ENCODE assay signal across 11 mouse cellular contexts in the genomic region with DNA sequence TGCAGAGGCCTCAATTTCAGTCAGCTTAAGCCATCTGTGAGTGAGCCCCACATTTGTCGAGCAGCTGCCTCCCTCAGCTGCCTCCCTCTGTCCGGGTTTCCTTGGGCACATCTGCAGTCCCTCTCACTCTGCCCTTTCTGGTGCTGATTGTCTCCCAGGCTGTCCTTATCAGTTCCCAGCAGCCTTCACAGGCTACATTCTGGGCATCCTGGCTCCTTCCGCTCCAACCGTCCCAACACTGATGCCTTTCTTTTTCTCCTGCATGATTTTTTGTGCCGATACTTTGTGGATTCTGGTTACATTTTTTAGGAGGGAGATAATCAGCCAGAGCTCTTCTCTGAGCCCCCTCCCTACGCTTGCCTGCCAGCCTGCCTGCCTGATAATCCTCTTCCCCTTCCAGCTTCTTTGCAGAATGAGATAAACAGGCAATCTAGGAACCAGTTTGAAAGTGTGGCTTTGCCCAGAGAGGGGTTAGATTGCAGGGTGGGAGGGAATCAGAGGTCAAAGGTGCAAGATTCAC. TPM values are rescaled to one million over a fixed set of nuclear protein-coding genes. Genes with fewer than 3 reads are reported as not detected.
DNase-seq lines count a peak whose midpoint lies in the region; ATAC-seq lines count a peak whose summit lies in the region.
"Had no signal": no experiment of that assay in that cellular context is flagged by ENCODE, and none has a peak within 500 bp of the region (broad histone marks: within the 10 kb centered on the region; RNA-seq: fewer than 3 reads in every experiment).

No protein-coding gene starts in this region.

- peaks cover 33% of the 10 kb centered on the region for H3K4me1 ChIP-seq in hindbrain, embryonic 10.5 days (replicated peaks)
- H3K4me1 ChIP-seq in hindbrain, embryonic 16.5 days (ENCODE audit: control insufficient read depth, insufficient read depth, low read depth, low read length): no peaks in the 10 kb centered on the region
- H3K4me1 ChIP-seq in forebrain, embryonic 13.5 days: peaks cover 14% of the 10 kb centered on the region
- 0 out of 2 replicates have a peak, but pooled peaks cover 8% of the 10 kb centered on the region for H3K4me1 ChIP-seq in midbrain, embryonic 11.5 days (ENCODE audit: control insufficient read depth, insufficient read depth, low read length)

- H3K27me3 ChIP-seq in hindbrain, embryonic 10.5 days (ENCODE audit: insufficient read depth, poor library complexity, severe bottlenecking): no peaks in the 10 kb centered on the region
- no peaks in the 10 kb centered on the region for H3K27me3 ChIP-seq in hindbrain, embryonic 16.5 days (replicated peaks; ENCODE audit: control insufficient read depth, insufficient read depth, low read length)
- no peaks in the 10 kb centered on the region for H3K27me3 ChIP-seq in forebrain, embryonic 13.5 days
- no peaks in the 10 kb centered on the region for H3K27me3 ChIP-seq in midbrain, embryonic 11.5 days (ENCODE audit: control insufficient read depth, insufficient read depth, low read length)

- DNase-seq in hindbrain, embryonic 10.5 days (ENCODE audit: low spot score): peak; percentile 20
- DNase-seq in c-Kit-negative CD71-positive TER-119-positive erythroid progenitor cells, embryonic 14.5 days (ENCODE audit: low read depth, low spot score): peak; percentile 61
- DNase-seq in midbrain, embryonic 11.5 days (ENCODE audit: low spot score, missing footprints): no peak
- no peak for DNase-seq in left cerebral cortex, adult 11 months (ENCODE audit: low spot score)
- DNase-seq in cerebellum, postnatal 25 days: no peak
- DNase-seq in right cerebral cortex, postnatal 10 days (ENCODE audit: low spot score in 2 of 2): no peak
- DNase-seq: cerebellum, adult 9-11 months; lung, postnatal 14 days; thymus, postnatal 25 days had no signal

- no peak overlapping the region for H3K4me3 ChIP-seq in hindbrain, embryonic 10.5 days
- H3K4me3 ChIP-seq in hindbrain, embryonic 16.5 days (ENCODE audit: low read length): no peak overlapping the region
- H3K4me3 ChIP-seq in forebrain, embryonic 13.5 days: no peak overlapping the region
- no peak overlapping the region for H3K4me3 ChIP-seq in midbrain, embryonic 11.5 days (ENCODE audit: low read depth, low read length)

- H3K9ac ChIP-seq in hindbrain, embryonic 16.5 days (ENCODE audit: low read depth, low read length): no peak overlapping the region
- H3K9ac ChIP-seq in forebrain, embryonic 13.5 days: peak overlapping the region; percentile 50
- peak overlapping the region; percentile 24; the same call in 1 of the 2 replicates for H3K9ac ChIP-seq in midbrain, embryonic 11.5 days (ENCODE audit: low read length)

- H3K9me3 ChIP-seq in hindbrain, embryonic 10.5 days: no peaks in the 10 kb centered on the region
- H3K9me3 ChIP-seq in hindbrain, embryonic 16.5 days (ENCODE audit: control insufficient read depth, low read length): no peaks in the 10 kb centered on the region
- no peaks in the 10 kb centered on the region for H3K9me3 ChIP-seq in forebrain, embryonic 13.5 days (replicated peaks)
- no peaks in the 10 kb centered on the region for H3K9me3 ChIP-seq in midbrain, embryonic 11.5 days (ENCODE audit: control insufficient read depth, low read length)

- ATAC-seq in hindbrain, embryonic 16.5 days: no peak
- ATAC-seq in forebrain, embryonic 13.5 days: peak; percentile 43; the same call in 1 of the 2 replicates
- peak; percentile 40; the same call in 1 of the 2 replicates for ATAC-seq in midbrain, embryonic 11.5 days (ENCODE audit: low FRiP score)

- WGBS in hindbrain, embryonic 10.5 days: 69% methylated on average over 6 of the region's 6 CpGs
- 45% methylated on average over 6 of the region's 6 CpGs for WGBS in hindbrain, embryonic 16.5 days
- WGBS in forebrain, embryonic 13.5 days: 47% methylated on average over 6 of the region's 6 CpGs
- WGBS in midbrain, embryonic 11.5 days: 50% methylated on average over 6 of the region's 6 CpGs

- H3K36me3 ChIP-seq in hindbrain, embryonic 10.5 days: peaks cover 45% of the 10 kb centered on the region
- no peaks in the 10 kb centered on the region for H3K36me3 ChIP-seq in hindbrain, embryonic 16.5 days (ENCODE audit: control insufficient read depth, insufficient read depth, low read length)
- peaks cover 22% of the 10 kb centered on the region for H3K36me3 ChIP-seq in forebrain, embryonic 13.5 days (ENCODE audit: poor library complexity, severe bottlenecking)
- H3K36me3 ChIP-seq in midbrain, embryonic 11.5 days (ENCODE audit: control insufficient read depth, insufficient read depth, low read length): 0 out of 2 replicates have a peak, but pooled peaks cover 4% of the 10 kb centered on the region

- H3K4me2 ChIP-seq in hindbrain, embryonic 16.5 days (ENCODE audit: low read length): no peak overlapping the region
- no peak overlapping the region for H3K4me2 ChIP-seq in forebrain, embryonic 13.5 days
- H3K4me2 ChIP-seq in midbrain, embryonic 11.5 days: no peak overlapping the region

- H3K27ac ChIP-seq in hindbrain, embryonic 10.5 days: peak overlapping the region; percentile 72
- H3K27ac ChIP-seq in hindbrain, embryonic 16.5 days (ENCODE audit: low read depth, low read length): no peak overlapping the region; the same call in 1 of the 2 replicates
- peak overlapping the region; percentile 81 for H3K27ac ChIP-seq in forebrain, embryonic 13.5 days
- H3K27ac ChIP-seq in midbrain, embryonic 11.5 days (ENCODE audit: low read depth, low read length): peak overlapping the region; percentile 51

RNA-seq across cellular contexts. Expression of a gene that starts 19.5 kb away (rescaled TPM):
- 61.1 and 108 TPM in 2 replicates for polyA plus RNA-seq in hindbrain, embryonic 10.5 days (2016; fragmentation: Nextera tagmentation; extraction: Ambion mirVana)
- polyA plus RNA-seq in hindbrain, embryonic 16.5 days (2015; fragmentation: Nextera tagmentation; extraction: Ambion mirVana): 125 and 134 TPM in 2 replicates
- 61.3 and 67.0 TPM in 2 replicates for polyA plus RNA-seq in forebrain, embryonic 13.5 days (2015; fragmentation: Nextera tagmentation; extraction: Ambion mirVana)
- polyA plus RNA-seq in midbrain, embryonic 11.5 days (2014; fragmentation: Nextera tagmentation; extraction: Ambion mirVana): 43.5 and 47.6 TPM in 2 replicates

RNA-seq across cellular contexts. Expression of a gene that starts 20.8 kb away (rescaled TPM):
- polyA plus RNA-seq in hindbrain, embryonic 10.5 days (2016; fragmentation: Nextera tagmentation; extraction: Ambion mirVana): 97.9 and 208 TPM in 2 replicates
- 83.2 and 90.6 TPM in 2 replicates for polyA plus RNA-seq in hindbrain, embryonic 16.5 days (2015; fragmentation: Nextera tagmentation; extraction: Ambion mirVana)
- 155 and 197 TPM in 2 replicates for polyA plus RNA-seq in forebrain, embryonic 13.5 days (2015; fragmentation: Nextera tagmentation; extraction: Ambion mirVana)
- 35.5 and 37.5 TPM in 2 replicates for polyA plus RNA-seq in midbrain, embryonic 11.5 days (2014; fragmentation: Nextera tagmentation; extraction: Ambion mirVana)

RNA-seq across cellular contexts. Expression of a gene that starts 37.4 kb away (rescaled TPM):
- 3.5 and 3.6 TPM in 2 replicates for polyA plus RNA-seq in hindbrain, embryonic 10.5 days (2016; fragmentation: Nextera tagmentation; extraction: Ambion mirVana)
- 3.9 and 4.8 TPM in 2 replicates for polyA plus RNA-seq in hindbrain, embryonic 16.5 days (2015; fragmentation: Nextera tagmentation; extraction: Ambion mirVana)
- polyA plus RNA-seq in forebrain, embryonic 13.5 days (2015; fragmentation: Nextera tagmentation; extraction: Ambion mirVana): 2.3 and 2.5 TPM in 2 replicates
- 2.7 and 4.1 TPM in 2 replicates for polyA plus RNA-seq in midbrain, embryonic 11.5 days (2014; fragmentation: Nextera tagmentation; extraction: Ambion mirVana)

RNA-seq across cellular contexts. Expression of a gene that starts 43.5 kb away (rescaled TPM):
- 414 and 455 TPM in 2 replicates for polyA plus RNA-seq in hindbrain, embryonic 10.5 days (2016; fragmentation: Nextera tagmentation; extraction: Ambion mirVana)
- 204 and 207 TPM in 2 replicates for polyA plus RNA-seq in hindbrain, embryonic 16.5 days (2015; fragmentation: Nextera tagmentation; extraction: Ambion mirVana)
- 338 and 387 TPM in 2 replicates for polyA plus RNA-seq in forebrain, embryonic 13.5 days (2015; fragmentation: Nextera tagmentation; extraction: Ambion mirVana)
- polyA plus RNA-seq in midbrain, embryonic 11.5 days (2014; fragmentation: Nextera tagmentation; extraction: Ambion mirVana): 385 and 399 TPM in 2 replicates

Comparison
In these comparisons a context has a peak if more than half of its experiments do, and no peak if none do; other contexts are left out.
1. DNase-seq: peak in hindbrain, embryonic 10.5 days (single experiment) and c-Kit-negative CD71-positive TER-119-positive erythroid progenitor cells, embryonic 14.5 days (single experiment); none in midbrain, embryonic 11.5 days (single experiment), left cerebral cortex, adult 11 months (single experiment), cerebellum, postnatal 25 days (0 of 2) and right cerebral cortex, postnatal 10 days (0 of 2).